Mouse (Mus musculus) erythroblast, embryonic 14.5 days (primary cell): ENCODE results near the gene Fscn1.

Experiments
- GATA1 ChIP-seq: IDR thresholded peaks from 2 replicates; pipeline ENCODE4 v1.6.1; 2012; ENCODE audit warnings: low read length, inconsistent platforms, mixed read lengths
- TAL1 ChIP-seq: IDR thresholded peaks from 3 replicates; pipeline ENCODE4 v1.6.1; 2012; ENCODE audit warnings: low read length, inconsistent platforms, mixed read lengths

- TF ChIP-seq TAL1 (no peak), GATA1 (no peak)
Observed at GRCm38 (mm10) chr5:142921074-142921459, 39.1 kb upstream of the Fscn1 start.
